Mouse (Mus musculus) urinary bladder, adult 2 months (tissue): ENCODE results near the gene Prkn. TPM values are rescaled to one million over a fixed set of nuclear protein-coding genes. Genes with fewer than 3 reads are reported as not detected.

Source experiments
- DNase-seq: peaks from one replicate; pipeline ENCODE4 v3.0.0; 2022; ENCODE audit warnings: low spot score
- polyA plus RNA-seq: library from polyadenylated mRNA; depleted of rRNA; stranded (reverse); fragments of >200 nt; gene quantifications from 2 replicates; pipeline ENCODE4 v1.2.3, GENCODE M21; 2012

Prkn gene
- polyA plus RNA-seq, 1 experiment, result 7.3 TPM

DNA sequence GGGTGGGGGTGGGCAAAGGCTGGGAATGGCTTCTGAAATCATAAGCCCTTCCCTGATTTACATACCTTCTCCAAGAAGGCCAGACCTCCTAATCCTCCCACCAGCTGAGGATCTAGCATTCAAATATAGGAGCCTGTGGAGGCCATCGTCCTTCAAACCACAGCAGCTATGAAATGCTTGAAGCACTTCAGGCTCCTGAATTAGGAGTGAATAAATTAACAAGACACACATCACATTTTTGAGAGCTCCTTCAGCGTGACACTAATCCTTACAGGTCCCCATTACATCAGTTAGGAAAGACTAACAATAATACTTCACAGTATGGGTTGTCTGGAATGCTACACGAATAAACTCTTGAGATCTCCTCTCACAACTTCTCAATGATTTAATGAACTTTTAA lies 896.3 kb downstream of the Prkn start:
- DNase-seq, result no peak

DNA sequence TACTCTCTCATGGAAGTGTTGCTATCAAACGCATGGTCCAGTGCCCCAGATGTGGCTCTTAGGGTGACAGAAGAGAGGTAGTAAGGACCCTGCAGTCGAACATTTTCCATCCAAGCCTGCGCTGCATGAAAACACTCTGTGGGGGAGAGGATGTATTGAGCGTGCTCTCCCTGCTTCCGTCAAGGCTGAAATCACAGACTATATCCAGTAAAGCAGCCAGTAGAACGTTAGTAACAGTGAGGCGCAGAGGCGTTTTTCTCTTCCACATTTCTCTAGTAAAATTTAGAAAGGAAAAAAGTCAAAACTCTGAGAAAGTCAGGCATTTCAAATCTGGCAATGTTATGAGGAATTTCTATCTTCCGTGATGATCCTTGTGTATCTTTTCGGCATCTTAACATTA lies 897.7 kb downstream of the Prkn start:
- DNase-seq, result no peak

DNA sequence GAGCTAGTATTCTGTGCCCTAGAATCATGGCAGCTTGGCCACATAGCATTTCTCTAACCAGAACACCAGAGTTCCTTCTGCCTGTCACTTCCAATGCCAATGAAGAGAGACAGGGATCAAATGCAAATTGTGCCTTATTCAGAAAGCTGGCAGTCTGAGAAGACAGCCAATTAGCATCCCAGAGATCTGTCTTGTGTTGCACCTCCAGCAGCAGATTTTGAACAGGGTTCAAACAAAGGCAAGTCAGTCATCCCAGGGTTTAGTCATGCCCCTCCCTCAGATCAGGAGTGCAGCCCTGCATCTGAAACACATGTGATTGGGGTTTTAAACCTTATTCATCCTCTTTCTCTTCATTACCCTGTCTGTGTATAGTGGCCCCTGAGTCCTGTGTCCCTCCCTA lies 900.5 kb downstream of the Prkn start:
- DNase-seq, result no peak

DNA sequence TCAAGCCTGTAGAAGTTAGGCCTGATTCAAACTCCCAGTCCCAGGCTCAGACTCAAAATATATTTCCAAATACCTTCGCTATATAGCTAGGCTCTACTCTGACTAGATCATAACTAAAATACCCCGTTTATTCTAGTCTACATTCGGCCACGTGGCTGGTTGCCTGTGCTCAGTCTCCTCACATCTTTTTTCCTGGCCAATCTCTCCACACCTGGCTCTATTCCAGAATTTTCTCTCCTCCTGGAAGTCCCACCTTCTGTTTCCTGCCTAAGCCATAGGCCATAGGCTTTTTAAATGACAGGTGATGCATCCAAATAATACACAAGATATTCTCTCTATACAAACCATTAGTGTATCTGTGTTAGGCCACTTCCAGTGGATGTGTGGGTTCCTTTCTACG lies 901.0 kb downstream of the Prkn start:
- DNase-seq, result no peak

DNA sequence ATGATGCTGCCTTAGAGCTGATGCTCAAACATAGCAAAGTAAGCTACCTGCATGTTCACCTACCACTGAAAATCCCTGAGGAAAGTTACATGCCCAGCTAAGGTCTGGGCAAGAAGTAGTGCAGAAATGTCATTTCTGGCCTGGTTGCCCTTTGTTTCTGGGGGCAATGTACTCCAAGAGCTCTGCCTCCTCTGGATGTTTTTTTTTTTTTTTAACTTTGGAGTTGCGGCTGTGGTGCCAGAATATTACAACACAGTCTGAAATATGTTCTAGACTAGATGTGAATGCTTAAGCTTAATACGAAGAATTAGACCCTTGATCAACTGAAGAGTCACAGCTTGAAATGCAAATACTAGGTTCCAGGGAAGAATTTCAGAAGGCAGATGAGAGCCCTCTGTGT lies 911.1 kb downstream of the Prkn start:
- no peak for DNase-seq

DNA sequence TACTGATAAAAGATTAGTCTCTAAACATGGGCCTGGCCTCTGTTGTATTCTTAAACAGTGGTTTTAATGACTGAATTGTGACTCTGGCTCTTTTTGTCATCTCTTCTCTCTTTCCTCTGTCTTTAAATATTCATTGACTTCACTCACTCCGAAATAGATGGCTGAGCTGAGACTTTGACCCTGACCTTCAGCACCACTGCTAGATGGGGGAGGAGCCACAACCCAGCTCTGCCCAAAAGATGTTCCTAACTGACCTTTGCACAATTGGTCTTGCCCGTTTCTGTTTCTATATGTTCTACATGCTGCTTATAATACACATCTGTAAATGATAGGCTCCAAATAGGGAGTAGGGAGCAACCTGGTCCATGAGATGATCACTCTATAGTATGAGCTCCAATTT lies 912.5 kb downstream of the Prkn start:
- no peak for DNase-seq

DNA sequence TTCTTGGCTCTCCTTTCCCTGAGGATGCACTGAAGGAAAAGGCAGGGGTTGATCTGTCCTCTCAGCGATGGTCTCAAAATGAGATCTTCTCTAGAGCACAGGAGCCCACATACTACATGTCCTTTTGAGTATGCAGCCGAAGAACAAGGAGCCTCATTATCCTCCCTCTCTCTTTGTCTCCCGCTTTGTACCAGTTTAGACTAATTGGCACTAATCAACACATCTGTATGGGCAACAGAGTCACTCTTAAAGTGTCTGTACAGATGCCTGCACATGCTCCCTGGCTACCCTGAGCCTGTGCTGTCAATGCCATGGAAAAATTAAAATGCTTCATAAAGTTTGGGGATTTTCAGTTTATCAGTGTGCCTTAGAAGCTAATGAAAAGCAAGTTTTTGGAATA lies 924.9 kb downstream of the Prkn start:
- DNase-seq, result no peak

DNA sequence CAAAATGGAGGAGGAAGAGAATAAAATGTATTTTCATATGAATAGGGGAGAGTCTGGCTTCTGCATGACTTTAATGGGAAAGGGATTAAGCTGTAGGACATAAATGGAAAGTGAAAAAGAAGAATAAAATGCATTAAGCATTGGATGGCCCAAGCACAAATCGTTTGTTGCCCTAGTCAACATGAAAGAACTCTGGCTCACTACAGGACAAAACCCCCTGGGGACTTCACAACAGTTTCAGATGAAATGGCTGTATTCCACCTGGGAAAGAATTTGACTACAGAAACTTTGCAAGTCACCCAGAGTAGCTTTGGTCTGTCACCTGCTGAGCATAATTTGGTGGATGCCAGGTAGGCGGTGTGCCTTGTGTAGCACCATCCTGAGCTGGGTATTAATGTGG lies 925.4 kb downstream of the Prkn start:
- DNase-seq, result no peak

DNA sequence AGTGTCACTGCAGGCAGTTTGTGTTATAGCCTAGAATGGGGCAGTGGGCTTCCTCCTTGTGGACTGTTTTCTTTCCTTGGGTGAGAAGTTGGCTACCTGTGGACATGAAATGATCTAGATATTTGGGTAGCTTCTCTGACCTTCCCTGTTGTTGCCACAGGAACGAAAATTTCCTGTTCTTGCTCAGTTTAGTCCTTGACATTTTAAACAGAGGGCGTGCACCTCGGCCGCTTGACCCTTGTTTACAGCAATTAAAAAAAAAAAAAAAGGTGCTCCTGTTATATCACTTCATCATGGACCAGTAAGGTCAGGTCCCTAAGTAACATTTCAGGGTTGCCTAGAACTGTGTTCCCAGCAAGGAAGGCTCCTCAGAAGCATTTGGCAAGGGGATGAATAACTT lies 927.1 kb downstream of the Prkn start:
- no peak for DNase-seq

DNA sequence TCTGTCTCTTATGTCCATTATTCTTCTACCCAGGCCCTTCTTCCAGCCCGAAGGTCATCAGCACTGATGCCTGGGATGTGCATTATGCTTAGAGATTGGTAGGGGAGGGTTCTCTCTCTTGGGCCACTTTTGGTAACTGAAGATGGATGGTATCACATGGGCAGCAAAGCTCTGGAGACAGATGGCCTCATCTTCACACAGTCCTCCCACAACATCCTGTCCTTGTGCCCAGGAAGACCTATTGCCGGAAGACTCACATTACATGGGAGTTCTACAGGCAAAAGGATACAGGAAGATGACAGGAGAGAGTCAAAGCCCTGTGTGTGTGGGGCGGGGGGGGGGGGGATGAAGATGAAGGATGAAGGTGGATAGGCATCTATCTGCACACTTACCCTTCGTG lies 928.2 kb downstream of the Prkn start:
- DNase-seq, result no peak

DNA sequence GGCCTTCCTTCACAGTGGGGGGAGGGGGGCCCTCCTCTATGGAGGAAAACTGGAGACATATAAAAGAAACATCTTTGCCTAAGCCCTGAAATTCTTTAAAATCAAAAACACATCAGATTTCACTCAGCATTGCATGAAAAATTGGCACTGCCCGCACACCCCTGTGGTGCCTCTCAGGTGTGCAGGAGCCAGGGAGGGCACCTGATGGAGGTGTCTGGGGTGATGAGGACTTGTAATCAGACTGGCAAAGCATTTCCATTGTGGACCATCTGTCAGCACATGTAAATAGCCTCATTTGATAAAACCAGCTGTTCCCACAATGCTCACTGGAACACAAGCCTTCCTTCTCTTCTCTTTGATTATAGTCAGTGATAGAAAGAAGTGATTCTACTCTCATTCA lies 928.8 kb downstream of the Prkn start:
- DNase-seq, result no peak

DNA sequence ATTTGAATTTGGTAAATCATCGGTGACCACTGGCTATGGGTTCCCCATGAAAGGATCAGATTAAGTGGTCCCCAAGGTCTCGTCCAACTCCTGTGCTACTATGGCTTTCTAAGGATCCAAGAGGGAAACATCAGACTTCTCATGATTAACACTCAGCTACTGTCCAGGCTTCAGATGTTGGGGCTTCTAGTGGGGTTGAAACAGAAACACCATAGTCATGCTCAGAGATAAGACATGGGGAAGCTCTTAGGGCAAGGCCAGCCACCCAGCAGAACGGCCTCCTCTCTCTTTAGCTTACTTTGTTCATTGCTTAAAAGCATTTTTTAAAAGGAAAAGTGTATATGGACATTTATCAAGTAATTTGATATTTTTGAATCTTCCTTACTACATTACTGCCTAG lies 929.3 kb downstream of the Prkn start:
- DNase-seq, result no peak

DNA sequence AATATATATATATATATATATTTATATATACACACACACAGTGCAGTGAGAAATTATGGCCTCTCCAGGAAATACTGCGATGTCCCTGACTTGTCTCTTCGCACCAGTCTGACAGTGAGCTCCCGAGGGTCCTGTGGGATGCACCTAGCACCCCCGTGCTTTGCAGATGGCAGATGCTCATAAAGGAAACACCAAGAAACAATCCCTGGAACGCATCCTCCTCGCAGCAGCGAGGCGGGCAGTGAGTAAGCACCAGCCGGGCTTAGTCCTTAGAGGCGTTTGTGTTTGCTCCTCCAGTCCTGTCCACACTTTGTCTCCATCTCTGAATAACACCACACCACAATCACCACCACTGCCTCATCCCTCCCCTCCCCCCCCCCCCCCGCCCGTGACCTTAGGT lies 939.4 kb downstream of the Prkn start:
- DNase-seq, result no peak

DNA sequence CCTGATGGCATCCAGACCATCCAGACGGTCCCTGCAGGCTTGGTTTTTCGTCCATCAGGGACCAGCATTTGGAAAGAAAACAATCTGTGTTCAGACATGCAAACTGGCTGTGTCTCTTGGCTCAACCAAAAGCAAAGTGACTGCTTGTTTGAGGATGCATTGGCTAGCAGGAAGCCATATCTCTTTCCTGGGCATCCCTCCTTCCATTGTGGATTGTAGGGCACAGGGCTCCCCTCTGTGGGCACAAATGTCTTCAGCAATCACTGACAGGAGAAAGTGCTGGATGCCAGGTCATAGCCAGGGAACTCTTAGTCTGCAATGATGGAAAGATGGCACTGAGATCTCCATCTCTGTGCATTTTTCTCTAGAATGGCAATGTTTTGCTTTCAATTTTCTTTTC lies 939.8 kb downstream of the Prkn start:
- DNase-seq, result no peak

DNA sequence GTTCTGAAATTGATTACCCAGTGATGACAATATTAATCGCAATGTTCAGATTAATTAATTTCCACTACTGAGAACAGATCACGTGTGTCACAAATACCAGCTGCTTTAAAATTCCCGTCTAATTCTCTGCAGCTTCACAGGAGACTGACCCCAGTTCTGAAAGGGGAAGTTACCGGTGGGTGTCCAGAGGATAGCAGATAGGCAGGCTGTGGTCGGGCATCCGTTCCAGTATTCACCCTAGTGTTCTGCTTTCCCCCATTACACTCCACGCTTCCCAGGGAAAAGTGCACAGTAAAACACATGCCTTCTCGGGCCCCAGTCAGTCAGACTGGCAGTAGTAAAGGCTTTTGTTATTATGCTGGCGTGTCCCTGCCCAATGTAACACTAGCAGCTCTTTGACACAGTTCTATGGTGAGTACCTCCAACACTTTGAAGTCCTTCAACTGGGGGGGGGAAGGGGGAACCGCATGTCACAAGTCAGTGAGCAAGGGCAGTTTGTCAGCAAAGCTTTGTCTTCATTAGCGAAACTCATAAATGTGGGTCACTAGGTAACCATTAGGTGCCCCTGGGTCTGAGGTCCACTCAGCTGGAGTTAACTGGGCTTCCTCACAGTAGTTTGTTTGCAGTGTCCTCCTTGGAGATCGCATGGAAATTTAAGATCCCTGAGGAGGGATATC lies 940.8 kb downstream of the Prkn start:
- DNase-seq, result no peak

DNA sequence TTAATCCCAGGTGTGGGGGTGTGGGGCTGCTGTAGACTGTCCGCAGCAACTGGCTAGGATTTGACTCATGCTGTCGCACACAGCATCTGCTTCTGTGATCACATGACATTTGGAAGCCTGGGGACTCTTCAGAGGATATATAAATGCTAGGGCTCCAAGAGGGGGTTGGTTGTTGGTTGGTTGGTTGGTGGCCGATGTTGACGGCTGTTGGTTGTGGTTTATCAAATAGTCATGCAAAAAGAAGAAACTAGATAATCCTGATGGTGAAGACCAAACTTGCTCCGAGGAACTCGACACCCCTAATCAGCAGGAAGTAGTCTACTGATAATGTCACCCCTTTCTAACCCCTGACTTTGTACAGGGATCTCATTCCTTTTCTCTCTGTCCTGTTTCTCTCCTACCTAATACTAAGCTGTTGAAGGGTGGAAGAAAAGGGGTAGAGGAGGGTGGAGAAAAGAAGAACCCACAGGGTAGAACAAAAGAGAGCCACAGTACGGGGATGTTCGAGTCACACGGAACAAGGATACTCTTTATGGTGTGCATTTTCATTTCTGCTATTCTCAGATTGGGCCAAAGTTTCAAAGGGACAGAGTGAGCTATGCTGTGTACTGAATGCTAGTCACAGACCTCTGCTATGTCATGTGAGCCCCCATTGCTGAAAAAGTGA lies 948.2 kb downstream of the Prkn start:
- DNase-seq, result no peak

DNA sequence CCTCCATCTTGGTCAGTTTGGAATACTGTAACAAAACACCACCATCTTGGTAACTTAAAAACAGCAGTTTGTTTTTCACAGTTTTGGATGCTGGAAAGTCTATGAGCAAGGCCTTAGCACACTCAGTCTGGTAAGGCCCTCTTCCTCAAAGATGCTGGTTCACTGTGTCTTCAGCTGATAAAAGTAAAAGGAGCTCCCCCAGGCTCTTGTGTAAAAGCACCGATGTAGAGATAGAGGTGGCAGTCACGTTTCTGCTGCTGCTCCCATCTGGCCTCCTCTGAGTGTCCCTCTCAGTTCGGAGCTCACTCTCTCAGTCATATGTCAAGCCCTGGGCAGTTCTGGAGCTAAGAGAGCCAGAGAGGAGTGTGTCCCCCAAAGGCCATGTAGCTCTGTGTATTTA lies 955.8 kb downstream of the Prkn start:
- no peak for DNase-seq

DNA sequence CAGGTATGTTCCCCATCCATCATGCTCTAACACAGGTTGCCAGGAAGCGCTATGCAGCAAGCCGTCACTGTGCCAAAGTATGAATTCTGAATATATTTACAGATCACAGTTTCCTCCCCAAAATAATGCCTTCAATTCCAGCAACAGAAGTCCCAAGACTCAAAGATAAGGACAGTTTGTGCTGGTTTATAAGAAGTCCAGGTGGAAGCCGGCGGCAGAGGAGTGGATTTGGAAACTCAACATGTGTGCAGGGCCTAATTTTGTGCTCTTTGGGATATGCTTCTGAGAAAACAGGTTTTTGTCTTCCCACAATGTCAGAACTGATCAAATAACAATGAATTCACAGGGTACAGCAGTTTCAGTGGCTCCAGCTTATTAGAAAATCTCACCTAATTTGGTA lies 961.0 kb downstream of the Prkn start:
- DNase-seq, result no peak

DNA sequence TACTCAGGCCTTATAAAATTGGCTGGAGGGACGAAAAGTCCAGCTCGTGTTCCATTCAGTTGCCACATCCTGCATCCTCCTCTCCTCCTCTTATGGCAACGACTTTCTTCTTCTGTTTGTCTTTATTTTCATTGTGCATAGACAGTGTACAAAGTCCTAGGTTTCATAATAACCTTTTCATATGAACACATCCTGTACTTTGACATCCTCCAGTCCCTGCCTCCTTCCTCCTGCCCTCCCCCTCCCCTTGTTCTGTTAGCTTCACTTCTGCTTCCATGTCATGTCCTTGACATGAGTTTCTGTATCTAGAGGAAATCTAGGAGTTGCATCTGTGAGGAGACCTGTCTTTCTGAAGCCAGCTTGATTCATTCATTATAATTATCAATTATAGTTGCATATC lies 967.1 kb downstream of the Prkn start:
- DNase-seq, result no peak

DNA sequence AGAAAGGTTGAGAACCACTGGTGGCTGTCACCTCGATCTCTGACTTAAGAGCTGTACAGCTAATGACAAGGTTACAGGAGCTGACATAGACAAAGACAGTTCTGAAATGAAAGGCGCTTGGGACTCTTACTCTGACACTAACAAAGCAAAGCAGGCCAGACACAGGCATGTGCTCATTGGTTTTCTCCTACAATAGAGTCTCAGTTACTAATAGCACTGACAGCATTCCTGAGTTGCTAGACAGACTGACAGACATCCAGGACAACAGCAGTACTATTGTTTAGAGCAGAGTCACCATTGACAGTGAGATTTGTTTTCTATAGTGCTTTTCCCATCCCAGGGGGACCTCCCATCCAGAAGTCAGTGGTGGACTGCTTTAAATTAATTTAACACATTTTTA lies 977.7 kb downstream of the Prkn start:
- no peak for DNase-seq

DNA sequence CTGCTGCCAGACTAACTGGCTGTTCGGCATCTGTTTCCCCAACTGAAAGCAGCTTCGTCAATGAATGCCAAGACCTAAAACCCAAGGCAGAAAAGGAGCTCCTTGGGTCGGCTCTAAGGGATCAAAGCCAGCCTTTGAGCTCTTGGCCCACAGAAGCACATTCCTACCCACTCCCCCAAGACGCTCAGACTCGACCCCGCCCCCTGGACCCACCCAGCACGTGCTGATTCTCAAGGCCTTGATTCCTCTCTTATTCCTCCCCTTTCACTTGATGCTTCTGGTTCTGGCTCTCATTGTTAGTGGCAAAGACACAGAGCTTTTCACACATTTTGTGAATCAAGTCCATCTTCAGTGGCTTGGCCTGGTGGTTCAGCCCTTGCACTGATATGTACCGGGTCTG lies 979.3 kb downstream of the Prkn start:
- no peak for DNase-seq

DNA sequence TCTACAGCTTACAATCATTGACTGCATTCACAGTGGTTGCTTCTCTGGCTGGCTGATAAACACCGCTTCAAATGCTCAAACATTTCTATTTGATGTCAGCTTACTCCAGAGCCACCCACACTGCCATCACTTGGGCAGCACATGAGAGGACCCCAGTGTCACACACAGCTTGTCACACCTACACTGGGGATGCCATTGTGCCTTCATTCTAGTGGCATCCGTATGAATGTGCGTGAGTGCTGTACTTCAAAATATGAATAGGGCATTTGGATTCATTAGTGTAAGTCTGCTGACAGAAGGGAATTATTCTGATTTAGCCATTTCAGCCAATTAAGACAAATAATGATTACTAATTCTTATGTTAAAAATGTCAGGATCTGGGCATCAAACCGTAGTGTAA lies 980.6 kb downstream of the Prkn start:
- no peak for DNase-seq

DNA sequence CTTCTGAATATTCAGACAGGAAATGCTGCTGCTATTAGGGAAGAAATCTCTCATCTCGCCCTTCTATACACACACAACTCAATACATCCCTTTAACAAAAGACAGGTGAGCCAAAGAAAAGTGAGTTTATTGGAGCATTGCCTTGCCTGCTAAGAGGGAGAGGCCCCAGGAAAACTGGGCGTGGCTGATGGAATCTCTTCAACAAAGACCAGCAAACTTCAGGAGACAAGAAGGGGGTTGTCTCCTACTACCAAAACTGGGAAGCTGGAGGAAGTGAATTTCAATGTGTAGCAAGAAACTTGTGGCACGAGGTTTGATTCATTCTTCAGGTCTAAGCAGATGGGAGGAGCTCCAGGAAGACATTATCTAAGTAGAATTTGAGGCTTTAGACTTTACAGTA lies 989.3 kb downstream of the Prkn start:
- no peak for DNase-seq

DNA sequence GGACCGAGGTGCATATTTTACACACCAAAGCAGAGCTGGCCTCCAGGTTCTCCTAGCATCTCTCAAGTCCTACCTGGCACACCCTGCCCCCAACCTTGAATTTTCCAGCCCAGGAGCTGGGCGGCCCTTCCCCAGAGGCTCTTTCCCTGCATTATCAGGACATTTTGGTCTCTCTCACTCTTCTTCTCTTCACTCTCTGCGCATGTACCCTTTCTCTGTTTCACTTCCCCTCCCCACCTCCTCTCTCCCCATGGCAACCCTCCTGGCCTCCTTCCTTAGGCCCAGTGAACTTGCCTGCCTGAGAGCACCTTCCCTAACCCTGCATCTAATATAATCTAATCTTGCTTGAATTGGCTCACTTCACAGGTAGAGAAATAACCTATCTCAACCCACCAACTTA lies 996.9 kb downstream of the Prkn start:
- no peak for DNase-seq
